Mouse (Mus musculus) right cerebral cortex, postnatal 10 days (tissue): Measurements from ENCODE around the gene Stard10.

Source experiments
- DNase-seq, 2 experiments: peaks; one replicate each; pipeline ENCODE4 v3.0.0; 2021; ENCODE audit warnings: low spot score in 2 of 2

Gene Stard10

DNA sequence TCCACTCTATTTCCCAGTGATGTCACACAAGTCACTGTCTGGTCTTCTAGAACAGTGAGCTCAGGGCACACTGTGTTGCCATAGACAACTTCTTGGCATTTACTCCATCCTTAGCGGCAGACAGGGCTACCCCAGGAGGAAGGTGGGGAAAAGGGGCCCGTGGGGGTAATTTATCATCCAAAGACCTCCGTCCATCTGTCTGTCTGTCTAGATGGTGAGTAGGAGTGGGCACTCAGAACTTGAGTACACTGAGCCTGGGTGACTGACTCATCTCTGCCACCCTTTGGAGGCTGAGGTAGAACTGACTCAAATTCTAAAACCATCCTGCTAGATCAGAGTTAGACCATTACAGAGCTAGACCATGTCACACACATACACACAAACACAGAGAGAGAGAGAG lies at the start of gene Stard10:
Gene Stard10, plus strand, starts transcription at position 73 of the 400 bp plus-strand sequence.
- no peak for DNase-seq

DNA sequence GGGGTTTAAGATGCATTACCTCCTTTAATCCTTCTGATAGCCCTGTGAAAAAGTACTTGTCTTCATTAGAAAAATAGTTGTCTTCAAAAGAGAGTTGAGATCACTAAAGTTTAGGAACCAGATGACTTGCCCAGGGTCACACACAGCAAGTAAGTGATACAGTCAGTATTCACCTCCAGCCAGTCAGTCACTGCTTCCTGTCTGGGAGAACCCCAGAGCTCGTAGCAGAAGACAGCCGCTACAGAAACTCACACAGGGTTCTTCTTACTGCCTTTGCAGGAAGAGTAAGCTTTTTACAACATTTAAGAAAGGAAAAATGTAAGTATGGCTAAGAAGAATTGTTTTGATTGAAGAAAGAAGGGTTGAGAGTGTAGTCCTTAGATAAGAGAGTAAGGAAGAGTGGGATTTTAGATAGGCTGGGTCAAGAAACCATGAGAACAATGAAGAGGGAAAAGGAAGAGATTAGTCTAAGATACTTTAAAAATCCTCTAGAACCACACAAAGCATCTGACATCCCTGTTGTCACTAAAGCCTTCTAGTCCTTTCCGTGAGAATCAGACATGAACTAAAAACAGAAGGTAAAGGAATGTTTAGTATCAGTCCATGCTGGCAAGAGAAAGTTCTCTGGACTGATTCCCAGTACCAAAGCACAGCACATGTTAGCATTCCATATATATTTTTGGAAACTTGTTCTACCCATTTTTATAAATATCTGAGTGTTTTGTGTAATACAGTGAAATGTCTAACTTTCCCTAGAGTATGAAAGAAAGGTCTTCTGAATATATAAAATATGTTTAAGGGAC lies 49.2 kb upstream of the Stard10 start:
- DNase-seq: peak in 1 of 2 experiments; percentile 54

DNA sequence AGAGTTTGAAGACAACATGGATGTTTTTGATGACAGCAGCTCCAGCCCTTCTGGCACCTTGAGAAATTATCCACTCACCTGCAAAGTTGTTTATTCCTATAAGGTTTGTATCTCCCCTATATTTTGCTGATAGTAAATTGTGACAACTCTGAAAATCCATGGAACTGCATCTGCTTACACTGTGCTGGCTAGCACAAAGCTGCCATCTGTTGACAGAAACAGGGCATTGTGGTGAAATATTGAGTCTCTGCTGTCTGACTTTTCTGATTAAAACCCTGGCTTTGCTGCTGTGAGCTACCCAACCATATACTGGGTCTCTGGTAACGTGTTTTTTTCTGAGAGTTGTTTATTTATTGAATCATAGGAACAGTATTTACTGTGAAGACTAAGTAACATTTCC lies 45.3 kb upstream of the Stard10 start:
- no peak for DNase-seq

DNA sequence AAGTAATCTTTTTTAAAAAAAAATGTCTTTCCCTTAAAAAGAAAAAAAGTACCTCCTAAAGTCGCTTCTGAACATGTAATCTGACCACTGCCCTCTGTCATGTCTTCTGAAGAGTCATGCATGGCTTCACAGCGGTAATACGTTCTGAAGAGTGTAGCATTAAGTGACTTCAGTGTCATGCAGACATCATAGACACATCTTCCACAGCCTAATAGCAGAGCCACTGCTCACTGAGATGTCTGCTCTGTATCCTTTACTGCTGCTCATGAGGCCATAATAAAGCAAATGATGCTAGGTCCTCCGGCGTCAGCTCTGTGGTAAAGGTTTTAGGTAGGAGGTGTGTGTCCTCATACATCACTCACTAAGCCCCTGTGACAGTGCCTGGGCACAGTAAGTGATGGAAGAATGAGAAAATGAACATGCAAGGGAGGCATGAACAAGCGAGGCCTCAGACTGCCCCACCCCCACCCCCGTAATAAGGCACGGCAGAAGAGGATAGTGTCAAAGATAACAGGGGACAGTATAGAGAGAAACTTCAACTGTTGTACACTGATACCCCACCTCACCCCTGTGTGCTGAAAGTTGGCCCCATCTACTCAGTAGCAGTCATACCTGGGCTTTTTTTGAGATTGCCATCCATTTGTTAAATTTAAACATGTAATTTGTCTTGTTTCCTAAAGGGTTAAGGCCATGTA lies 44.3 kb upstream of the Stard10 start:
- no peak for DNase-seq

DNA sequence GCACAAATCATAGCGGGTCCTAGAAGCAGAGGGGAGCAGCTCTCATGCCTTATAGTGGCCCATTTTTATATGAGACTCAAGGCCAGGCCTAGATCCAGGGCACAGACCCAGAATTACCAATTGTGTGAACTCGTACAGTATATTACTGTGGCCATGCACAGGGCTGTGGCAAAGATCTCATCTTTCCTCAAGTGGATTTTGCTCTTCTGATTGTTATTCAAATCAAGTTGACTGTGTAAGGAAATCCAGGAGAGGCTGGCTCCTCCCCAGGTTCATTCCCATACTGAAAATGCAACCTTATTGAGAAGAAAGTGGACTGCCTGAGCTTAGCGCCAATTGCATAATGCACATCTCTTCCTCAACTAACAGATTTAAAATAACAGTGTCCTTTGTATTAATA lies 34.2 kb upstream of the Stard10 start:
- DNase-seq: no peak

DNA sequence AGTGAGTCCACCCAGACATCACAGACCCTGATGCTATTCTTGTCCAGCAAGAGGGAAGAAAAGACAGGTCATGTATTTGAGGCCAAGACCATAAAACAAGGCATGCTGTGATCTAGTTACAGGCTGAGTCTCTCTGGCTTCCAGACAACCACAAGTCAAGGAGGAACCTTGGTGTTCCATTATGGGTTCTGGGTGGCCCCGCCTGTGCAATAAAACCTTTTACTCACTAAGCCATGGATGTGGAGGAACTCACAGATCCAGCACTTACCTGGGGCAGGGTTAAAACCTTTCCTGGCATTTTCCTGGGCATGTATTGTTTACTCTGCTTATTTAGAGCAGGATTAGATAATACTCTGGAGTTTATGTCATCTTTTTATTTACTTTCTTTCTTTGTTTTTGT lies 32.4 kb upstream of the Stard10 start:
- no peak for DNase-seq

DNA sequence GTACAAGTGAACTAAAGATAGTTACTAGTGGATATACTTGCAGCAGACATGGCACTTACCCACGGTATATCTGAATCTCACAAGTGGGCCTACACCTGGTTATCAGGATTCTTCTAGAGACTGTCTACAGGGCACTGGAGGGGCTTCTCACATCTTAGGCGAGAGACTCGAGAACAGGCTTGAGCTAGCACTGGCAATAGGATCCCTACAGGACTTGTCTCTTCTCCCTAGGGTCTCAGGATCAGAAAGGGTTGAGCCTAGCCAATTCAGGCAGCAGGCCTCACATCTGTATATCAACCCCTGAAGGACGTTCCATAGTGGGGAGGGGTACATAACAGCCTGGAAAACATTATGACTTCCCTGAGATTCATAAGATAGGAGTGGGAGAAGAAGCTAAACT lies 30.0 kb upstream of the Stard10 start:
- DNase-seq: no peak

DNA sequence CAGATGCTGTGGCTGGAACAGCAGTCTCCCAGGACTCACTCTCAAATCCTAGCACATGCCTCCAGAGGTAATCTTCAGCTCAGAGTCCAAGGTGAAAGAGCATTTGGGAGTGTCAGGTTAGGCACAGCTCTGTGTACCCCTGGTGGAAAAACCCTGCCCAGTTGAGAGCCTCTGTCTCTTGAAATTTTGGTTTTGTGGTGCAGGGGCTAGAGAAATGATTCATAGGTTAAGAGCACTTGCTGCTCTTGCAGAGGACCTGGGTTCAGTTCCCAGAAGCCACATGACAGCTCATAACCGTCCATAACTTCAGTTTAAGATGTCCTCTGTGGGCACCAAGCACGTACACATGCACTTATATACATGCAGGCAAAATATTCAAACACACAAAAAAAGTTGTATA lies 29.1 kb upstream of the Stard10 start:
- DNase-seq: peak in 1 of 2 experiments; percentile 12

DNA sequence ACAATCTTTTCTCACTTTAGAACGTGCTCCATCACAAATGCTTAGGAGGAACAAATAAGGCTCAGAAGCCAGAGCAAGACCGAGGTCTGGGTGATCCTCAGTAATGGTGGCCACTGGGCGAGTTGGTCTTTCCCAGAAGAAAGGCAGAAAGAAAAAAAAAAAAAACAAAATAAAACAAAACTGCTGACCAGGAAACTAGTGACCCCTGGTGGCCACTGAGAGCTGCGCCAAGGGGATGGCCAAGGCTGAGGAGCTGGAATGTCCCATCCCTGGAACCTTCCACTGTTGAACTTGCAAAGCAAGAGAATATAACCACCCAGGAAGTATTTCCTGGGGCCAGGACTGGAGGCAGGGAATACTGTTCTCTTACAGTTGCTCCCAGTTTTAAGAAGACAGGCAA lies 28.4 kb upstream of the Stard10 start:
- peak in 1 of 2 experiments; percentile 61 for DNase-seq

DNA sequence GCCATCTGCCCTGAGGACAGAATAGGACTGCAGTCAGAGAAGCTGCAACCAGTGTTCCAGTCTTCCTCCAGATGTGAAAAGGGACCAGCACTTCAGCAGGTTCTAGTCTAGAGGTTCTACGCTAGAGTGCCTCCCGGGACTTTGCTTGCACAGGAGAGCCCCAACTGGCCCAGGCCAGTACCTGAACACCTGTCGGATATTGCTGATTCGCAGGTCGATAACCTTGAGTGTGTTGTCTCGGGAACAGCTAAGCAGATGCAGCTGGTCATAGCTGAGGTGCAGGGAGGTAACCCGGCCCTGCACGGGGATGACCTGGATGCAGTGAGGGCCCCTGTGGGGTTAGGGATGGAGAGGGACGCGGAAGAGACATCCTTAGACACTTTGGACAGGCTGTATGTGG lies 26.5 kb upstream of the Stard10 start:
- DNase-seq: no peak

DNA sequence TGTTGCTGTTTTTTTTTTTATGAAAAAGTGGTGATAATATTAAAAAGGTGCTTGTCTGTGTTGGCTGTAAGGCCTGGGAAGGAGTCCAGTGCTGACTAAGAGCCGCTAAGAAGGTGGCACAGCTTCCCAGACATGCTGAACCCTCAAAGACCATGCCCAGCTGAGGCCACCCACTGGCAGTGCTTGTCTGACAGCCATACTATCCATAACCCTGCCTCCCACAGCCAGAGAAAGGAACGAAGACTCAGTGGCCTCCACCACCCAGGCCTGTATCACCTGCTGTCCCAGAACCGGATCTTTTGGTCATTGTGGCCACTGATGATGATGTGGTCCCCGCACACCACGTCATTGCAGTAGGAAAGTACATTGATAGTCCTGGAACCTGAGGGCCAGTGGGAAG lies 25.7 kb upstream of the Stard10 start:
- no peak for DNase-seq

DNA sequence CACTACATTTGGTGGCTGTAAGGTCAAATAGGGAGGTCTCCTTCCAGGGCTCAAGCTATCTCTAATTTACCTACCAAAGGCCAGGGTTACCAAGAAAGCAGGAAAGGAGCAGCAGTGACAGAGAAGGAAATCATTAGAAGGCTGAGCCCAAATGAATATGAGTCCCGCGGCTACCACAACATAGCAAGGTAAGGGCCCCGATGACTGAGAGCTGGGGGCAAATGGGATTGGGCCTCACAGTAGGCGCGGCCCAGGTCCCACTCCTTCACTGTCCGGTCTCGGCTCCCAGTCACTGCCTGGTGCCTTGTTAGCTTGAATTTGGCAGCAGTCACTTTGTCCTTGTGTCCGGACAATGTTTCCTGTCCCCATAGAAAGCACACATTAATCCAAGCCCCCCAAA lies 25.2 kb upstream of the Stard10 start:
- DNase-seq: no peak

DNA sequence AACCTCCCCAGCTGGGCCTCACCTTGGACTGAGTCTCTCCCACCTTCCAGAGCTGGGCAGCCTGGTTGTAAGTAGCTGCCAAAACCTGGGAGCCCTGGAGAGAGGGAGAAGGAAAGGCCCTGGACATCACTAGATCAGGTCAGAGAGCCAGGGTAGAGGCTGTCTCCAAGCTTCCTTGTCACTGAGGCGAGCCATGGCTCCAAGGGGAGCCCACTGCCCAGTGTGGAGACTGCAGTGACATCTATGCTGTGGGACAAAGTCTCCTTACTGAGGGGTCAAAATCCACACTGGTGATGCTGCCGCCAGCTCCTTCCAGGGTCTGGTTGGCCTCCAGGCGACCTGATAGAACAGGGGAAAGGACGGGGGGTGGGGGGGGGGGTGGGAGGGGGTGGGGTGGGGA lies 24.8 kb upstream of the Stard10 start:
- no peak for DNase-seq

DNA sequence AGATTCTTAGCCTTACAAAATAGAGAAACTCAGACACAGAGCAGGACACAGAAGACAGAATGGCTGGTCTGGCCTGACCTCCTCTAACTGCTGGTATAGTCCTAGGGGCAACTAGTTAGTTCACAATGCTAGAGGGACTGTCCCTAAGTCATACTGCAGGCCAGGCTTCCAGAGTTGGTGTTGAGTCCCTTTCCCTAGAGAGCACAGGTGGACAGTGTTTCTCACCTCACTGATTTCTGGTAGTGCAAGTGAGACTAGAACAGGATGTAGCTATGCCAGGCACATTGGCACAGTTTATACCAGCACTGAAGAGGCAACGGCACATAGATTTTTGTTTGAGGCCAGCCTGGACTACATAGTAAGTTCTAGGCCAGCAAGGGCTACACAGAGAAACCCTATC lies 24.2 kb upstream of the Stard10 start:
- no peak for DNase-seq

DNA sequence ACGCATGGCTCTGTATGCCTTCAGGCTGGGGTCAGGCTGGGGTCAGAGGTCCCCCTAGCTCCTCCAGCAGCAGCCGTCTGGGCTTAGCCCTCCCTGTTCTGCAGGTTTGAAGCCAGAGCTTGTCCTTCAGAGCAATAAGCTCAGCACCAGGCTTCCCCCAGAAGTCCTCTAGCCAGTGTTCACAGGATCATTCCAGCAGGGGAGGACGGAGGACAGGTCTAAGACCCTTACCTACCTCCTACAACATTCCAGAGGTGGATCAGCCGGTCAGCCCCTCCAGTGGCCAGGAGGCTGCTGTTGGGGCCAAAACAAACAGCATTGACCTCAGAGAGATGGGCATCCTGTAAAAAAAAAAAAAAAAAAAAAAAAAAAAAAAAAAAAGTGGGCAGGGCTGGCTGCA lies 23.7 kb upstream of the Stard10 start:
- DNase-seq: no peak

DNA sequence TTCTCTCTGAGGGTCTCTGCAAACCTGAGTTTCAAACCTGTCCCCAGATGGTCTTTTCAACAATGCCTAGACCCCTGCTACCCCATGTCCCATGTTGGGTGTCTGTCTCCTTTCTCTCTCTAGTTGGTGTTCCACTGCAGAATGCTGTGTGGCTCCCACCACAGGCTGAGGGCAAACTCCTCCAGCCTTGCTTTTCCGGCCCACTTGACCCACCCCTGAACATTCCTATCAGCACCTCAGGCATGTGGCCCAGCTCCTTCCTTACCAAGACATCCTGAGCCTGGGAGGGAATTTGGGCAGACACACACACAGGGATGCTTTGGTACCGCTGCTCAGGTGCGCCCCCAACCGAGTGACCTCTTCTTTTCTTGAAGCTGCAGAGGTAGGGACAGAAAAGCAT lies 23.3 kb upstream of the Stard10 start:
- no peak for DNase-seq

DNA sequence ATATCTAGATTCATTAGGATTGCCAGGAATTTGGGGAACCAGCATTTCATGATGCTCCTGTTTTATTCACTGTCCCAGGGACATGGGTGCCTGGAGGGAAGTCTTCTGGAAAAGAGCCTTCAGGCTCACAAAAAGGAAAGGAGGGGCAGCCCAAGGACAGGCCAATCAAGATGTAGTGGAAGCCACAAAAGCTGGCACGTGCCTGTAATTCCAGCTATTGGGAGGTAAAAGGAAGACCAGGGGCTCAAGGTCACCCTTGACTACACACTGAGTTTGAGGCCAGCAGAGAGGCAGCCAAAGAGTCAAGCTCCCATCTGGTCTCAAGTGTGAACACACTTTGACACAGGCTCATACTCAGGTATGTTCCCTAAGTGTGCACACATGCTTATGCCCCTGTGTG lies 21.4 kb upstream of the Stard10 start:
- no peak for DNase-seq

DNA sequence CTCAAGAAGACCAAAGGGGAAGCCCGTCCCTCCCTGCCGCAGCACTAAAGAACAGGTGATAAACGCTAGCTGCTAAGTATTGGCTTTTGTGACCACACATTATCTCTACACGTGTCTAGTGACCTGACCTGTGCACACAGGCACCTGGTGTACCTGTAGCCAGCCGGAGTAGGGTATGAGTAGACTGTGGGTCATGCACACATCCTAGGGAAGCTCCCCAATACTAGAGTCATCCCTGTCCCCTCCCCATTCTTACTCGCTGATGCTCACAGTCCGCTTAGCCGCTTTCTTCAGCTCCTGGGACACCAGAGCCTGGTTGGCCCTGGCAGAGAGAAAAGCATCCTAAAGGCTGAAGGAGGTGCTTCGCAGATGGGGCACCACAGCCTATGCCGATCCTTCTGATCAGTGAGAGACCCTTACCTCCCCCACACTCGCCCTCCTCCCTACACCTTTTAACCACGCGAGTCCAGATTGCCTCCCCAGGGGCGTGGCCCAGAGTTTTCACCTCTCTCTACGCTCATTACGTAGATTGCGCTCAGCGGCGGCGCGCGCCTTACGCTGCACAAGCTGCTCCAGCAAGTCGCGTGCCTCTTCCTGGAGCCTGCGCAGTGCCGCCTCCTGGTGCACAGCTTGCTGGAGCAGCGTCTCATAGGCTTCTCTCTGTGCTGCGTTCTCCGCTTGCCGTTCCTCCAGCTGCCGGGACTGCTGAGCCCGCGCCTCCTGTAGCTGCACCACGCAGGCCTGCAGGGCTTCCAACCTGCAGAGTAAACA lies 20.4 kb upstream of the Stard10 start:
- DNase-seq: peak; percentile 94 to 95

DNA sequence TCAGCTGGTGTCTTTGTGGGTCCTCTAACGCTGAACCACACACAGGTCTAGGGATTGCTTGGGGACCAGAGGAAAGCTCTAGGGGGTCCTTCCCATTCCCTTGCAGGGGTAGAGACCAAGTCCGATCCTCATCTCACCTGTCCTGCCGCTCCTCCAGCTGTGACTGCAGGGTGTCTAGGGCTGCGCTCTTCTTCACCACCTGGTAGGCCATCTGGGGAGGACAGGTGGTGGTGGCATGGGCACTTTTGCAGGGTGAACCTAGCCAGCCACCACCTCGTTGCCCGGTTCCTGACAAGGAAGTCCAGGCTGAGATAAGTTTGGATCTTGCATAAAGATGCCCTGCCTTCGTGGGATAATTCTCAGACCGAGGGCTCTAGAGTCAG lies 19.9 kb upstream of the Stard10 start:
- DNase-seq: no peak

DNA sequence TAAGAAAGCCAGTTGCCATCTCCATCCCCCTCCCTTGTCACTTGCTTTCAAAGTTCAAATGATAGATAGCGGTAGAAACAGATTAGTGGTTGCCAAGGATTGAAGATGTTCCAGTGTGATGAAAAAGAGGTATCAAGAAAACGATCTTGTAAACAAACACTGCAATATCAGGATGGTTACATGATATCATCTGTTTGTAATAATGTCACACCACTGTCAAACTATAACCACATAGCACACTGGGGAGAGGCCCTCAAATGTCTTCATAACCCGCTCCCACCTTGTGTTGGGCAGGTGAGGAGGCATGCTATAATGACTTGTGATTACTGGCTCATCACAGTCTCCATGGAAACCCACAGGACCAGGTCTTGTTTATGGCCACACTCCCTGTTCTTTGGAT lies 18.5 kb upstream of the Stard10 start:
- no peak for DNase-seq

DNA sequence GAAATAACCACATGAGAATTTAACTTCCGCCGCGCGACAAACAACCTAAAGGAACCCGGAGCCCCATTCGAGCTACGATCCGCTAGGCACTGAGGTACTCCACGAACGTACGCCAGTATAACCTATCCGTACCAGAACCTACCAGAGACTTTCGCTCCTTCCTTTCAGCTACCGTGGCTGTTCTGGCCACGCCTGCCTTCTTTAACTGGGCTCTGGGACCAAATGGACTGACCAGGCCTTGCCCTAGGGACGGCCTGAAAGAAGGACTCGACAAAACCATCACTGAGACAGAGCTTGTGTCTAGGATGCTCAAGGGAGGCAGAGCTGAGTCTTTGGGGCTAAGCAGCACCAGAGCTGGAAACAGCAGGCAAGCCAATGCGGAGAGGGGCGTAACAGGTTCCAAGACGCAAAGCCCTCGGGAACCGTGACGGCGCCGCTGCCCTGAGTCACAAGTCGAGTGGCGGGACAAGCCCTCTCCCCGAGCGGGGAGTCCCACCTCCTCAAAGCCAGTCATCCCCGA lies 15.5 kb upstream of the Stard10 start:
- DNase-seq: no peak

DNA sequence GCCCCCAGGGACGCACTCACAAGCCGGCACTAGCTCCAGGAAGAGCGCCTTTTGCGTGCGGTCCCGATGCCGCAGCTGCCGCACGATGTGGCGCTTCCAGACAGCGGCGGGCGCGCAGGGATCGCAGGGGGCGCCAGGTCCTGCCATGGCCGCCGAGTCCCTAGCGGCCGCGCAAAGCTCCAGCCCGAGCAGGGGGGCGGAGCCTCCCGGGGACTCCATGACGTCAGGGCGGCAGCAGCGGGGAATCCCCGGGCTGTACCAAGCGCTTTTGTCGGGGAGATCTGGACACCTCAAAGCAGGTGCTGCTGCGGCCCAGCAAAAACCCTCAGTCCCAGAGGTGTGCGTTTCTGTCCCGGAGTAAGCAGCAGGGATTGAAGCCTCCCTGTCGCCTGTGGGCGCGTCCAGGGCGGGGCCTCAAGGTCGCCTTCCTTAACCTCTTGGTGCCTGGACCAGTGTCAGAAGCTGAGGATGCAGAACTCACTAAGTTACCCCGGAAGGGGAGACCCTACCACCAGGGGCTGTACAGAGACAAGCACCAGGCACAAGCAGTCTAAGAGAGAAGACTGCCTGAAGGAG lies 14.9 kb upstream of the Stard10 start, which contains the start of gene Atg16l2:
Gene Atg16l2, minus strand, starts transcription at position 371 of the 576 bp plus-strand sequence.
- peak; percentile 90 to 93 for DNase-seq
